In genomic region chr10:84532191-84532889, GRCm38 (mm10) we compare ENCODE assay signal across 8 mouse cellular contexts. TPM values are rescaled to one million over a fixed set of nuclear protein-coding genes. Genes with fewer than 3 reads are reported as not detected.
A peak's percentile ranks its signal among the peaks of the same experiment; 100 is the strongest.
DNase-seq lines count a peak whose midpoint lies in the region; ATAC-seq lines count a peak whose summit lies in the region.

No protein-coding gene starts in this region.

- H3K9me3 ChIP-seq in embryonic facial prominence, embryonic 10.5 days: no peaks in the 10 kb centered on the region
- no peaks in the 10 kb centered on the region for H3K9me3 ChIP-seq in heart, embryonic 13.5 days
- H3K9me3 ChIP-seq in midbrain, embryonic 10.5 days (replicated peaks): no peaks in the 10 kb centered on the region

- peak; percentile 29 for DNase-seq in embryo, embryonic 10.5 days (ENCODE audit: low spot score)
- no peak for DNase-seq in embryo, embryonic 9.5 days (ENCODE audit: extremely low spot score)
- DNase-seq in embryonic facial prominence, embryonic 10.5 days (ENCODE audit: low spot score): no peak
- peak; percentile 57 for DNase-seq in kidney, postnatal 14 days
- DNase-seq in midbrain, embryonic 10.5 days (ENCODE audit: low spot score): no peak
- no peak for DNase-seq in layer of hippocampus, adult 8-10 months (ENCODE audit: low spot score in 2 of 2)

- ATAC-seq in heart, embryonic 13.5 days (ENCODE audit: extremely low read depth, insufficient number of reproducible peaks, low FRiP score, low TSS enrichment): no peak
- no peak for ATAC-seq in CD4-positive, CD25-positive, alpha-beta regulatory T cell, adult 4 months

- peak overlapping the region; percentile 99 for H3K27ac ChIP-seq in embryonic facial prominence, embryonic 10.5 days (replicated peaks)
- H3K27ac ChIP-seq in heart, embryonic 13.5 days (replicated peaks): peak overlapping the region; percentile 96
- H3K27ac ChIP-seq in midbrain, embryonic 10.5 days (replicated peaks): peak overlapping the region; percentile 99

- peak overlapping the region; percentile 95 for H3K4me3 ChIP-seq in embryonic facial prominence, embryonic 10.5 days
- peak overlapping the region; percentile 99 for H3K4me3 ChIP-seq in heart, embryonic 13.5 days
- H3K4me3 ChIP-seq in midbrain, embryonic 10.5 days: peak overlapping the region; percentile 96

- H3K4me2 ChIP-seq in heart, embryonic 13.5 days: peak overlapping the region; percentile 73

- H3K36me3 ChIP-seq in embryonic facial prominence, embryonic 10.5 days (replicated peaks): peaks cover 48% of the 10 kb centered on the region
- H3K36me3 ChIP-seq in heart, embryonic 13.5 days: peaks cover 38% of the 10 kb centered on the region
- peaks cover 46% of the 10 kb centered on the region for H3K36me3 ChIP-seq in midbrain, embryonic 10.5 days

- H3K9ac ChIP-seq in heart, embryonic 13.5 days: peak overlapping the region; percentile 99

- WGBS in embryonic facial prominence, embryonic 10.5 days: 81% methylated on average over 16 of the region's 16 CpGs
- 54% methylated on average over 16 of the region's 16 CpGs for WGBS in heart, embryonic 13.5 days
- WGBS in midbrain, embryonic 10.5 days: 83% methylated on average over 16 of the region's 16 CpGs

- no peaks in the 10 kb centered on the region for H3K27me3 ChIP-seq in embryonic facial prominence, embryonic 10.5 days (replicated peaks; ENCODE audit: low read depth, poor library complexity, severe bottlenecking)
- no peaks in the 10 kb centered on the region for H3K27me3 ChIP-seq in heart, embryonic 13.5 days (replicated peaks)
- no peaks in the 10 kb centered on the region for H3K27me3 ChIP-seq in midbrain, embryonic 10.5 days (ENCODE audit: low read depth, poor library complexity, severe bottlenecking)

- peaks cover 50% of the 10 kb centered on the region for H3K4me1 ChIP-seq in embryonic facial prominence, embryonic 10.5 days
- peaks cover 62% of the 10 kb centered on the region for H3K4me1 ChIP-seq in heart, embryonic 13.5 days
- peaks cover 66% of the 10 kb centered on the region for H3K4me1 ChIP-seq in midbrain, embryonic 10.5 days

RNA-seq across cellular contexts. Expression of gene Ckap4, which starts 1.5 kb away (rescaled TPM):
- 61.2 and 61.5 TPM in 2 replicates for polyA plus RNA-seq in embryonic facial prominence, embryonic 10.5 days (2016; fragmentation: Nextera tagmentation; extraction: Ambion mirVana)
- polyA plus RNA-seq in heart, embryonic 13.5 days (2015; fragmentation: Nextera tagmentation; extraction: Ambion mirVana): 87.9 and 91.5 TPM in 2 replicates
- 66.1 and 69.7 TPM in 2 replicates for polyA plus RNA-seq in midbrain, embryonic 10.5 days (2016; fragmentation: Nextera tagmentation; extraction: Ambion mirVana)
- polyA plus RNA-seq in CD4-positive, CD25-positive, alpha-beta regulatory T cell, adult 4 months (2017; shearing (Covaris generic)): under 1 TPM; 0.20 to 0.23 TPM
- total RNA-seq in layer of hippocampus, adult 8-10 months (2022): 10 to 100 TPM; 18.8 to 20.8 (median 19.8) TPM

RNA-seq across cellular contexts. Expression of gene Tcp11l2, which starts 44.1 kb away (rescaled TPM):
- polyA plus RNA-seq in embryonic facial prominence, embryonic 10.5 days (2016; fragmentation: Nextera tagmentation; extraction: Ambion mirVana): 3.2 and 3.6 TPM in 2 replicates
- polyA plus RNA-seq in heart, embryonic 13.5 days (2015; fragmentation: Nextera tagmentation; extraction: Ambion mirVana): 27.9 and 30.6 TPM in 2 replicates
- 2.8 and 5.8 TPM in 2 replicates for polyA plus RNA-seq in midbrain, embryonic 10.5 days (2016; fragmentation: Nextera tagmentation; extraction: Ambion mirVana)
- 100 to 1,000 TPM; 235 to 261 TPM for polyA plus RNA-seq in CD4-positive, CD25-positive, alpha-beta regulatory T cell, adult 4 months (2017; shearing (Covaris generic))
- total RNA-seq in layer of hippocampus, adult 8-10 months (2022): 10 to 100 TPM; 22.0 to 31.3 (median 26.9) TPM

Comparison
In these comparisons a context has a peak if more than half of its experiments do, and no peak if none do; other contexts are left out.
1. DNase-seq: peak in embryo, embryonic 10.5 days (single experiment) and kidney, postnatal 14 days (single experiment); none in embryo, embryonic 9.5 days (single experiment), embryonic facial prominence, embryonic 10.5 days (single experiment), midbrain, embryonic 10.5 days (single experiment) and layer of hippocampus, adult 8-10 months (0 of 2).
2. RNA of gene Ckap4, which starts 1.5 kb away (polyA plus RNA-seq): 87.9 to 91.5 TPM in heart, embryonic 13.5 days, 66.1 to 69.7 TPM in midbrain, embryonic 10.5 days and 61.2 to 61.5 TPM in embryonic facial prominence, embryonic 10.5 days; 0.20 to 0.23 TPM in CD4-positive, CD25-positive, alpha-beta regulatory T cell, adult 4 months; every median in the first group is over 10 times any median in the second.
3. Peak in every context shown above with its lines, with median percentiles within 50 percentile points of each other: H3K27ac ChIP-seq and H3K4me3 ChIP-seq.